Mouse (Mus musculus): ENCODE data around the gene Klk1b21. TPM values are rescaled to one million over a fixed set of nuclear protein-coding genes. Genes with fewer than 3 reads are reported as not detected.

Klk1b21 gene
- 0.38 TPM for polyA plus RNA-seq (2014; fragmentation: Illumina TruSeq; extraction: RNeasy Lipid Tissue Mini Kit (QIAGEN cat#74804); ENCODE audit: low read depth, low replicate concordance)

DNA sequence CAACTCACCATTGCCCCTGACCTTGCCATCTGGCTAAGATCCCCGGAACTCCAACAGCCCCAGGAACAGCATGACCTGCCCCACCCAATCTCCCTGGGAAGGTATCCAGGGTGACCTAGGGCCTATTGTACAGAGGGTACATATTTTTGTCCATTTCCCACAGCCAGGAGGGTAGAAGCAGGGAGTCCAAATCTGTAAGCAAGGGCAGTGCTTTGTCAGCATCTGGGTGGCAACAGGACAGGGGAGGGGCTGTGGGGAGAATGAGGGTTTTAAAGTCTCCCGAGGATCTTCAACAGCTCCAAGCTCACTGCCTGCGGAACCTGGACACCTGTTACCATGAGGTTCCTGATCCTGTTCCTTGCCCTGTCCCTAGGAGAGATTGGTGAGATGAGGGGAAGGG lies at the start of gene Klk1b21:
Gene Klk1b21, plus strand, starts transcription at position 301 of the 400 bp plus-strand sequence.

DNA sequence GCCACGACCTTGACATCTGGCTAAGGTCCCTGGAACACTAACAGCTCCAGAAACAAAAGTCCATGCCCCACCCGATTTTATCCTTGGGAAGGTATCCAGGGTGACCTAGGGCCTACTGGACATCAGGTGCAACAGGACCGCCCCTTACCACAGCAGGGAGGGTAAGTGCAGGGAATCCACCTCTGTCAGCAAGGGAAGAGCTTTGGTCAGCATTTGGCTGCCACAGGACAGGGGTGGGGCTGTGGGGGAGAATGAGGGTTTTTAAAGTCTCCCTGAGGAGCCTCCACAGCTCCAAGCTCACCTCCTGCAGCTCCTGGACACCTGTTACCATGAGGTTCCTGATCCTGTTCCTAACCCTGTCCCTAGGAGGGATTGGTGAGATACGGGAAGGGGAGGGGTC lies 10.2 kb downstream of the Klk1b21 start, which contains the start of gene Klk1b22:
Gene Klk1b22, plus strand, starts transcription at position 301 of the 400 bp plus-strand sequence.

DNA sequence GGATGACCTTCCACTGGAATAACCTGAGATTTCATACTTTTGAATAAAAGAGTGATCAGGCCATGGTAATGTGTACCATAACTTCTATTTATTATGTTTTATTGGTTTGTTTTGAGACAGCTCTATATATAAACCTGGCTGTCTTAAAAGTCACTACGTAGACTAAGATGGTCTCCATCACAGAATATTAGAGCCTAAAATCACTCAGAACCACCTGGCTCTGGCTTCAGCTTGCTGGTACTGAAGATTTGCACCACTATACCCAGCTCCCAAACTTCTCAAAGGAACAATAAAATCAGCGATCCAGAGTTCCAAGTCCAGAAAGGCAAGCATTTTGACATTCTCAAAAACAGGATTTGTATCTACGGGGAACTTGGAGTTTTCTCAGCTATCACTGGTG lies 34.3 kb downstream of the Klk1b21 start, which contains the start of gene Klk1b16:
Gene Klk1b16, plus strand, starts transcription at position 301 of the 400 bp plus-strand sequence.

Other genes with a start within 250 kb of the Klk1b21 start
- gene Klk4, start 221.2 kb upstream of the Klk1b21 start, polyA plus RNA-seq (2014; fragmentation: Illumina TruSeq; extraction: RNeasy Lipid Tissue Mini Kit (QIAGEN cat#74804); ENCODE audit: low read depth, low replicate concordance), result not detected
- gene Klk15, start 168.6 kb upstream of the Klk1b21 start, polyA plus RNA-seq (2014; fragmentation: Illumina TruSeq; extraction: RNeasy Lipid Tissue Mini Kit (QIAGEN cat#74804); ENCODE audit: low read depth, low replicate concordance), result not detected
- gene Klk1b8, start 151.7 kb upstream of the Klk1b21 start, polyA plus RNA-seq (2014; fragmentation: Illumina TruSeq; extraction: RNeasy Lipid Tissue Mini Kit (QIAGEN cat#74804); ENCODE audit: low read depth, low replicate concordance), result 2.2 TPM
- gene Klk1b1, start 135.6 kb upstream of the Klk1b21 start, polyA plus RNA-seq (2014; fragmentation: Illumina TruSeq; extraction: RNeasy Lipid Tissue Mini Kit (QIAGEN cat#74804); ENCODE audit: low read depth, low replicate concordance), result not detected
- gene Klk1b9, start 126.3 kb upstream of the Klk1b21 start, polyA plus RNA-seq (2014; fragmentation: Illumina TruSeq; extraction: RNeasy Lipid Tissue Mini Kit (QIAGEN cat#74804); ENCODE audit: low read depth, low replicate concordance), result 0.52 TPM
- not detected for gene Klk1b11, start 106.5 kb upstream of the Klk1b21 start, polyA plus RNA-seq (2014; fragmentation: Illumina TruSeq; extraction: RNeasy Lipid Tissue Mini Kit (QIAGEN cat#74804); ENCODE audit: low read depth, low replicate concordance)
- gene Klk1b26, start 90.2 kb upstream of the Klk1b21 start, polyA plus RNA-seq (2014; fragmentation: Illumina TruSeq; extraction: RNeasy Lipid Tissue Mini Kit (QIAGEN cat#74804); ENCODE audit: low read depth, low replicate concordance), result 0.52 TPM
- gene Klk1b27, start 50.0 kb upstream of the Klk1b21 start, polyA plus RNA-seq (2014; fragmentation: Illumina TruSeq; extraction: RNeasy Lipid Tissue Mini Kit (QIAGEN cat#74804); ENCODE audit: low read depth, low replicate concordance), result 0.38 TPM
- not detected for gene Klk1b22, start 10.3 kb downstream of the Klk1b21 start, polyA plus RNA-seq (2014; fragmentation: Illumina TruSeq; extraction: RNeasy Lipid Tissue Mini Kit (QIAGEN cat#74804); ENCODE audit: low read depth, low replicate concordance)
- gene Klk1b16, start 34.4 kb downstream of the Klk1b21 start, polyA plus RNA-seq (2014; fragmentation: Illumina TruSeq; extraction: RNeasy Lipid Tissue Mini Kit (QIAGEN cat#74804); ENCODE audit: low read depth, low replicate concordance), result not detected
- not detected for gene Klk1b24, start 85.9 kb downstream of the Klk1b21 start, polyA plus RNA-seq (2014; fragmentation: Illumina TruSeq; extraction: RNeasy Lipid Tissue Mini Kit (QIAGEN cat#74804); ENCODE audit: low read depth, low replicate concordance)
- 0.38 TPM for gene Klk1b3, start 95.9 kb downstream of the Klk1b21 start, polyA plus RNA-seq (2014; fragmentation: Illumina TruSeq; extraction: RNeasy Lipid Tissue Mini Kit (QIAGEN cat#74804); ENCODE audit: low read depth, low replicate concordance)
- not detected for gene Klk1b4, start 105.1 kb downstream of the Klk1b21 start, polyA plus RNA-seq (2014; fragmentation: Illumina TruSeq; extraction: RNeasy Lipid Tissue Mini Kit (QIAGEN cat#74804); ENCODE audit: low read depth, low replicate concordance)
- gene Klk1b5, start 113.6 kb downstream of the Klk1b21 start, polyA plus RNA-seq (2014; fragmentation: Illumina TruSeq; extraction: RNeasy Lipid Tissue Mini Kit (QIAGEN cat#74804); ENCODE audit: low read depth, low replicate concordance), result 2.5 TPM
- 1.2 TPM for gene Klk1, start 123.0 kb downstream of the Klk1b21 start, polyA plus RNA-seq (2014; fragmentation: Illumina TruSeq; extraction: RNeasy Lipid Tissue Mini Kit (QIAGEN cat#74804); ENCODE audit: low read depth, low replicate concordance)
- gene Gm36864, start 133.8 kb downstream of the Klk1b21 start, polyA plus RNA-seq (2014; fragmentation: Illumina TruSeq; extraction: RNeasy Lipid Tissue Mini Kit (QIAGEN cat#74804); ENCODE audit: low read depth, low replicate concordance), result 0.81 TPM
- 10.2 TPM for gene 1700028J19Rik, start 144.4 kb downstream of the Klk1b21 start, polyA plus RNA-seq (2014; fragmentation: Illumina TruSeq; extraction: RNeasy Lipid Tissue Mini Kit (QIAGEN cat#74804); ENCODE audit: low read depth, low replicate concordance)
- 71.2 TPM for gene 2410002F23Rik, start 144.4 kb downstream of the Klk1b21 start, polyA plus RNA-seq (2014; fragmentation: Illumina TruSeq; extraction: RNeasy Lipid Tissue Mini Kit (QIAGEN cat#74804); ENCODE audit: low read depth, low replicate concordance)
- gene Acp4, start 155.1 kb downstream of the Klk1b21 start, polyA plus RNA-seq (2014; fragmentation: Illumina TruSeq; extraction: RNeasy Lipid Tissue Mini Kit (QIAGEN cat#74804); ENCODE audit: low read depth, low replicate concordance), result 0.31 TPM
- 37.4 TPM for gene Gm15517, start 159.1 kb downstream of the Klk1b21 start, polyA plus RNA-seq (2014; fragmentation: Illumina TruSeq; extraction: RNeasy Lipid Tissue Mini Kit (QIAGEN cat#74804); ENCODE audit: low read depth, low replicate concordance)
- gene Clec11a, start 204.6 kb downstream of the Klk1b21 start, polyA plus RNA-seq (2014; fragmentation: Illumina TruSeq; extraction: RNeasy Lipid Tissue Mini Kit (QIAGEN cat#74804); ENCODE audit: low read depth, low replicate concordance), result 7.8 TPM
- gene Shank1, start 207.9 kb downstream of the Klk1b21 start, polyA plus RNA-seq (2014; fragmentation: Illumina TruSeq; extraction: RNeasy Lipid Tissue Mini Kit (QIAGEN cat#74804); ENCODE audit: low read depth, low replicate concordance), result 0.61 TPM

All from adipose tissue, adult 10 weeks (tissue).